18 mouse cellular contexts compared by ENCODE assay signal in the genomic region with DNA sequence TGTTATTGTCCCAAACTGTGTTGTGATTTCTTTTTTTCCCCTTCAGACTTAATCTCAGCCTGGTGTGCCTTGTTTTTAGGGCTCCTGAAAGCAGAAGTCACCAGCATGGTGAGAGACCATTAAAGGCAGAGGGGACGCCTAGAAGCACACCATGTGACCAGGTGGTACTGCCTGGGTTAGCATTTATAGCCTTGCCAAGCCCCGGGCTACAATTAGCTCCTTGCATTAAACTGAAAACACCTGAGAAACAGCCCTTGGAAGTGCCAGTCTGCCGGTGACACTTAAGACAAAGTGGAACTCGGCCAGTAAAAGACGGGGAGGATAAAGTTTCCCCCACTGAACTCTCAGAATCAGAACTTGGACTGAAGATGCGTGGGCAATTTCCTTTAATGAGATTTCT.
"Had no signal": no experiment of that assay in that cellular context is flagged by ENCODE, and none has a peak within 500 bp of the region (broad histone marks: within the 10 kb centered on the region; RNA-seq: fewer than 3 reads in every experiment).

No protein-coding gene starts in this region.

- DNase-seq: lung, embryonic 14.5 days; lung, postnatal 10 days; lung, postnatal 4 days; retina, postnatal 1 day; right cerebral cortex, postnatal 4 days; spleen, adult 18-20 months; thymus, adult 18-20 months; thymus, postnatal 14 days had no signal

- H3K4me1 ChIP-seq: liver, embryonic 12.5 days; midbrain, embryonic 15.5 days had no signal

- H3K9me3 ChIP-seq: limb, embryonic 15.5 days; liver, embryonic 12.5 days; megakaryocyte, embryonic 14.5 days; midbrain, embryonic 15.5 days; neural tube, embryonic 13.5 days had no signal

- H3K27ac ChIP-seq: layer of hippocampus, adult 2 months; left cerebral cortex, adult 2 months; limb, embryonic 15.5 days; liver, embryonic 12.5 days; midbrain, embryonic 15.5 days; neural tube, embryonic 13.5 days had no signal

- H3K27me3 ChIP-seq: limb, embryonic 15.5 days; liver, embryonic 12.5 days; megakaryocyte, embryonic 14.5 days; midbrain, embryonic 15.5 days; neural tube, embryonic 13.5 days had no signal

- H3K9ac ChIP-seq: limb, embryonic 15.5 days; liver, embryonic 12.5 days; lung, embryonic 14.5 days; midbrain, embryonic 15.5 days; neural tube, embryonic 13.5 days had no signal

- H3K4me2 ChIP-seq: limb, embryonic 15.5 days; liver, embryonic 12.5 days; lung, embryonic 14.5 days; midbrain, embryonic 11.5 days; midbrain, embryonic 15.5 days; neural tube, embryonic 13.5 days had no signal

- H3K36me3 ChIP-seq: limb, embryonic 15.5 days; liver, embryonic 12.5 days; midbrain, embryonic 15.5 days; neural tube, embryonic 13.5 days had no signal

- H3K4me3 ChIP-seq: layer of hippocampus, adult 2 months; left cerebral cortex, adult 2 months; limb, embryonic 15.5 days; liver, embryonic 12.5 days; megakaryocyte, embryonic 14.5 days; midbrain, embryonic 15.5 days; neural tube, embryonic 13.5 days had no signal

- ATAC-seq: inflammation-experienced regulatory T-cells, adult 6 months; intestine, postnatal 0 days; liver, embryonic 12.5 days; midbrain, embryonic 15.5 days had no signal
